Mouse (Mus musculus) left cerebral cortex, adult 8-10 months (tissue): ENCODE data around the gene 5031439G07Rik. TPM values are rescaled to one million over a fixed set of nuclear protein-coding genes. Genes with fewer than 3 reads are reported as not detected.
"Not testable (repeated sequence)": the region's sequence is repeated elsewhere in the genome, so short reads cannot be mapped to it uniquely, and the experiment has no call there.

Experiments used
- DNase-seq, 2 experiments: peaks; one replicate each; pipeline ENCODE4 v3.0.0; 2022; ENCODE audit warnings: low spot score in 2 of 2
- total RNA-seq, 4 experiments: library from RNA; stranded (reverse); gene quantifications; 2 replicates each; pipeline ENCODE4 v1.2.4; 2022

The 5031439G07Rik gene
- total RNA-seq, 4 experiments from 2014 or later = 105 to 107 (median 107) TPM

- DNase-seq = peak in 1 of 2 experiments; percentile 80
These were observed 30.5 kb downstream of the 5031439G07Rik start for GRCm38 (mm10) chr15:84957851-84958250.

DNA sequence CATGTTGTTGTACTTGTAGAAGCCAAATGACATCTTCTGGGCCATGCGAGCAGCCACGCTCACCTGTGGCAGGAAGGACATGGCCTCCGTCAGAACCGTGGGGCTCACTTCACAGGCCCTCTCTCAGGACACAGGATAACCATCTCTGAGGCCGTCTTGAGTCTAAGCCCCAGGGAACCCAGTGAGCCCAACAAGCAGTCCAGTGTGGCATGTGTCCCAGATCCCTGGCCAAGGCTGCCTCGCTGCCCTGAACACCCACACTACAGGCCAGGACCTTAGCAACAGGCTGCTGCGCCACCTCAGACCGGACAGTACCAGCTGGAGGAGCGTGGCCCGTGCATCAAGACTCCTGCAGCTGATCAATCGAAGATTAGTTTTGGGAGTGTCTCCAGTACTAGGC, 35.1 kb downstream of the 5031439G07Rik start:
- no peak for DNase-seq

DNA sequence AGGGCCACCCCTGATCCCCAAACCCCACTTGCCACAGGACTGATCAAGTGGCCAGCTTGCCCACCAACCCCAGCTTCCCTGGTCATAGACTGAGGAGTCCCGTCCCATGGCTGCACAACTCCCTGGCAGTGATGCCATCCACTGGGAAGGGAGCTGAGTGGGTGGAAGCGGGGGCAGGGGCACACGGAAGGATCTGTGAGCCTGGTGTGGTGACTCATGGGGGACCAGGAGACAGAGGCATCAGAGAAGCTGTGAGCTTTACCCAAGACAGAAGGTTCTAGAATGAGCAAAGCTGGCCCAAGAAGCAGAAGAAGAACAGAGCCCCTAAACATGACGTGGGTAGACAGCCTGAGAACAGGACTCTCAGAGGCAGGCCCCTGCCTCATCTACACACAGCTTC, 38.3 kb downstream of the 5031439G07Rik start:
- DNase-seq = peak; percentile 68 to 86

DNA sequence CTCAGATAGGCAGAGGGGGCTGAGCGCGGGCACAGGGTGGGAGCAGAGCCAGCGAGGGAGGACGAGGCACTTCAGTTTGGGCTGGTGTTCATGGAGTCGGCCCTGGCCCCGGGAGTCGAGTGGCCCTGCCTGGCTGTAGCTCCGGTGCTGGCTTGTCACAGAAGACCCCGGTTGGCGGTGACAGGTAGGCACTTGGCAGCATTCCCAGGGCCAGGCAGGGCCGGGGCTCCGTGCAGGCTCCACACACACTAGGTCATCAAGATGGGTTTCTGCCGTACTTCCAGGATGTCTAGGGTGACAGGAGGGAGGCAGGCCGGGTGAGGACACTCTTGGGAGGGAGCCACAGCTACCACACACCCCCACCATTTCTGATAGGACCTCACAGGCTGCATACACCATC, 39.4 kb downstream of the 5031439G07Rik start:
- no peak for DNase-seq

- DNase-seq = no peak
These were observed 44.0 kb downstream of the 5031439G07Rik start for GRCm38 (mm10) chr15:84944319-84944718.

GRCm38 (mm10) chr15:84942647-84943285, 45.6 kb downstream of the 5031439G07Rik start:
- no peak for DNase-seq

GRCm38 (mm10) chr15:84940102-84940501, 48.2 kb downstream of the 5031439G07Rik start:
- DNase-seq = no peak

DNA sequence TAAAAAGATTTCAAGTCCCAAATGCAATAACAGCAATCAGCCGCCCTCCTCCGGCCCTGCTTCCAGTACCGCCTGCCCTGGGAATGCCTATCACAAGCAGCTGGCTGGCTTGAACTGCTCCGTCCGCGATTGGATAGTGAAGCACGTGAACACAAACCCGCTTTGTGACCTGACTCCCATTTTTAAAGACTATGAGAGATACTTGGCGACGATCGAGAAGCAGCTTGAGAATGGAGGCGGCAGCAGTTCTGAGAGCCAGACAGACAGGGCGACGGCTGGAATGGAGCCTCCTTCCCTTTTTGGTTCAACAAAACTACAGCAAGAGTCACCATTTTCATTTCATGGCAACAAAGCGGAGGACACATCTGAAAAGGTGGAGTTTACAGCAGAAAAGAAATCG, 53.5 kb downstream of the 5031439G07Rik start:
- DNase-seq = no peak

- DNase-seq = no peak
These were observed 56.0 kb downstream of the 5031439G07Rik start for GRCm38 (mm10) chr15:84932351-84932750.

- no peak for DNase-seq
These were observed 62.8 kb downstream of the 5031439G07Rik start for GRCm38 (mm10) chr15:84925495-84926018.

GRCm38 (mm10) chr15:84924781-84925315, 63.5 kb downstream of the 5031439G07Rik start:
- DNase-seq = no peak

DNA sequence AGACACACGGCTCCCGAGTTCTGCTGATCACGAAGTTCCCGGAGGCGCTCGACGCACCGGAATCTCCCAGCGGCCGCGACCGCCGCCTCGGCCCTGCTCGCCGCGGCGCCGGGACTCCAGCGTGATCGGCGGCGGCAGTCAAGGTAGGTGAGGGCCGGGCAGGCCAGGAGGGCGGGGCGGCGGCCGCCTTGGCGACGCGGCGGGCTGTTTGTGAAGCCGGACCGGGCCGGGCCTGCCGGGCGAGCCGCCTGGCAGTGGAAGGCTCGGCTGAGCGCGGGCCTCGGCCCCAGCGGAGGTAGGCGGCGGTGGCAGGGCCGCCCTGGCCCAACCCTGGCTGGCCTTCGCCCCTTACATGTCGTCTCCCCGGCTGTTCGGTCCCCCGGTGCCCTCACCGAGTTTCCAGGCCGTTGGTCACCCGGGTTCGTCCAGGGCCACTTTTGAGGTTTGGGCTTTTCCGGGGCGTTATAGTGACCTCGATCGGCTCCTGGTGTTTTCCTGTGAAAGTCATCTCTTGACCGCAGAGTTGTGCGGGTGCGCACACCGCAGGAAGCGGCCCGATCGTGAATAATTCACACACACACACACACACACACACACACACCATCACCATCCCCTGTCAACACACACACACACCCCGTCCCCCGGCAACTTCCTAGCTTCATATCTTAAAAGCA, 64.7 kb downstream of the 5031439G07Rik start:
- no peak for DNase-seq

DNA sequence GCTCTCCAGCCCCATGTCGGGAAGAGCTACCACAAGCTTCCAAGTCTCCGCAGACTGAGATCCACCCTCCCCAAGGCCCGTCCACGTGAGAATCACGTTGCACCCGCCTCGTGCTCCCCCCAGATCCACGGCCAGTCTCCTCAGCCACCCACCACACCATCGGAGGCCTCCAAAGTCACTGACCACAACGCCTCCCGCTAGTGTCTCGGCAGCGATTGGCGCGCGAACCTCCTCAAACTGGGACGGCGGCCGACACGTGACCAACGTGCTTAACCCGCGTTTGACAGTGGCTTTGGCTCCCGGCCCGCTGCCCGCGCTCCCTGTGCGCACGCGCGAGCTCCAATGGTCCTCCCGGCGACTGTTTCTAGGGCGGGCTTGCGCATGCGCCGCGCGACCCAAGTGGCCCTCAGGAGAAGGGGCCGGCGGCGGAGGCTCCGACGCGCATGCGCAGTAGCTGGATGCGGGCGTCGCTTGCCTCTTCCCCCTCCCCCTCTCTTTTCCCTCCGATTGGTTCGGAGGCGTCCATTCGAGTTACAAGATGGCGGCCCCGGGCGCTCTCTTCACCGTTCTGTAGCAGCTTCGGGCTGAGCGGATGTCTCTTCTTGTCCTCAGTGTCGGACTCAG, 65.4 kb downstream of the 5031439G07Rik start, which contains the start of gene Nup50:
Nup50 (plus strand) TSS at position 528 of the 624 bp plus-strand sequence.
- peak; percentile 99 to 100 for DNase-seq

DNA sequence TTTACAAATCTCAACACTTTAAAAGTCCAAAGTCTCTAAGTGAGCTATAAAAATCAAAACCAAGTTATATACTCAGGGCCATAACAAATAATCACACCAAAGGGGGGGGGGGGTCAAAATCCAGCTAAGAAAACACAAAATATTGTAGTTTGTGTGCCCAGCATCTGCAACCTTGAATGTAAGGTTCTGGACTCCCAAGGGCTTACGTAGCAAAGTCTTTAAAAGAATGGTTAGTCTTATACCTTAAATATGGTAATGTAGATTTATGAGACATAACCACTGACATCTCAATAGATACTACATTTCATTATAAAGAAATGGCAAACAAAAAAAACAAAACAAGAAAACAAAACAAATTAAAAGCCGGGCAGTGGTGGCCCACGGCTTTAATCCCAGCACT, 68.4 kb downstream of the 5031439G07Rik start, which contains the start of gene Gm29666:
Gm29666 (minus strand) TSS at position 101 of the 400 bp plus-strand sequence.
- DNase-seq = no peak

- DNase-seq = no peak
These were observed 75.2 kb downstream of the 5031439G07Rik start for GRCm38 (mm10) chr15:84913201-84913600.

DNA sequence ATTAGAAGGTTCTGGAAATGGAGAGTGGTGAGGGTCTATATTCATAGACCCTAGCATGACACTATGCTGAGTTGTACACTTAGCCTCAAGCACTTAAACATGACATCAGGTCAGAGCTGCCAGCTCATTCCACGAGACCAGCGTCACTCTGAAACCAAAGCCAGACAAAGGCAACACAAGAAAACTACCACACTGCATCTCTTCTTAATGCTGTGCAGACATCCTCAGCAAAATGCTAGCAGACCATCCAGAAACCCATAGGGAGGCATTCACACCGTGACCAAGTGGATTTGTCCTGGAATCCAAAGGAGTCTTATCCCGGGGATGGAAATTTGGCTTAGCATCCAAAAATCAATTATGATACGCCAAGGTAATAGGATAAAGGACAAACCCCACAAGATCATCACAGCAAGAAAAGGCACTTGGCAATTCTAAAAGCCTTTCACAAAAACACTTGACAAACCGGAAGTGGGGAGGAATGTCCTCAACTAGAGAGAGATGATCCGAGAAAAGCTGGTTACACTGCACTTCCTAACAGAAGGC, 84.4 kb downstream of the 5031439G07Rik start:
- DNase-seq = no peak

- DNase-seq = no peak
These were observed 90.3 kb downstream of the 5031439G07Rik start for GRCm38 (mm10) chr15:84898077-84898476.

GRCm38 (mm10) chr15:84896664-84897063, 91.7 kb downstream of the 5031439G07Rik start:
- no peak for DNase-seq

GRCm38 (mm10) chr15:84896216-84896615, 92.1 kb downstream of the 5031439G07Rik start:
- not testable (repeated sequence) for DNase-seq
